Mouse (Mus musculus) heart, postnatal 0 days (tissue): ENCODE data around the gene Tmprss9. TPM values are rescaled to one million over a fixed set of nuclear protein-coding genes. Genes with fewer than 3 reads are reported as not detected.

Experiments
- ATAC-seq: fragments of 200-750 bp; cut with Nextera tagmentation; 2 replicates; pipeline ENCODE4 v1.8.0; 2017; ENCODE audit warnings: low read depth, moderate number of reproducible peaks, moderate library complexity; ENCODE audit not compliant: insufficient read depth
- DNase-seq: peaks from one replicate; pipeline ENCODE4 v3.0.0-alpha.2; 2016; ENCODE audit warnings: low spot score
- H3K27ac ChIP-seq: fragments of 300-500 bp; sonication (generic); 2 replicates; pipeline ENCODE4 v1.5.1; 2014; ENCODE audit warnings: low read depth, mild to moderate bottlenecking
- H3K27me3 ChIP-seq: fragments of 300-500 bp; sonication (generic); 2 replicates; pipeline ENCODE4 v1.6.1; 2014; ENCODE audit warnings: low read length, mixed read lengths; ENCODE audit not compliant: control insufficient read depth, insufficient read depth
- H3K36me3 ChIP-seq: fragments of 300-500 bp; sonication (generic); replicated peaks from 2 replicates; pipeline ENCODE4 v1.6.1; 2014; ENCODE audit warnings: low read length, mixed read lengths; ENCODE audit not compliant: control insufficient read depth, insufficient read depth
- H3K4me1 ChIP-seq: fragments of 300-500 bp; sonication (generic); 2 replicates; pipeline ENCODE4 v1.6.1; 2014; ENCODE audit warnings: antibody characterized with exemption; ENCODE audit not compliant: control insufficient read depth, insufficient read depth
- H3K4me2 ChIP-seq: fragments of 300-500 bp; sonication (generic); 2 replicates; pipeline ENCODE4 v1.6.1; 2014; ENCODE audit warnings: low read depth, mild to moderate bottlenecking, low read length, moderate library complexity
- H3K4me3 ChIP-seq: fragments of 300-500 bp; sonication (generic); 2 replicates; pipeline ENCODE4 v1.5.1; 2014; ENCODE audit warnings: low read depth, low read length
- H3K9ac ChIP-seq: fragments of 300-500 bp; sonication (generic); replicated peaks from 2 replicates; pipeline ENCODE4 v1.6.1; 2014; ENCODE audit warnings: low read depth, low read length, mixed read lengths
- H3K9me3 ChIP-seq: fragments of 300-500 bp; sonication (generic); replicated peaks from 2 replicates; pipeline ENCODE4 v1.6.1; 2016; ENCODE audit warnings: low read length; ENCODE audit not compliant: control insufficient read depth
- CTCF ChIP-seq: IDR thresholded peaks from 2 replicates; pipeline ENCODE4 v1.5.1; 2016; ENCODE audit warnings: antibody characterized with exemption, control low read depth, low read depth
- EP300 ChIP-seq: IDR thresholded peaks from 2 replicates; pipeline ENCODE4 v1.6.1; 2016; ENCODE audit warnings: antibody characterized with exemption, low read depth
- WGBS: fragments of 180-500 bp; shearing (Covaris S2); extraction: QIAGEN DNeasy Blood & Tissue Kit; methylation state at CpG from one replicate; pipeline ENCODE4 v1.1.7; 2014; 5-methylcytosine and 5-hydroxymethylcytosine counted together
- polyA plus RNA-seq: library from polyadenylated mRNA; unstranded; fragments of >200 nt; fragmentation: Nextera tagmentation; extraction: Ambion mirVana; gene quantifications from 2 replicates; pipeline ENCODE4 v1.2.1, GENCODE M21; 2015
- total RNA-seq: library from RNA; depleted of rRNA; stranded (reverse); fragments of >200 nt; gene quantifications from 2 replicates; pipeline ENCODE4 v1.2.3, GENCODE M21; 2014; ENCODE audit warnings: low replicate concordance

Gene Tmprss9
- total and polyA plus RNA-seq, 2 experiments from 2014 or later = not detected

- TF ChIP-seq EP300 (no peak), CTCF (no peak)
- Histone ChIP-seq H3K4me3 (no peak overlapping the region), H3K9me3 (no peaks in the 10 kb centered on the region), H3K4me2 (no peak overlapping the region), H3K27ac (no peak overlapping the region), H3K27me3 (no peaks in the 10 kb centered on the region), H3K4me1 (peaks cover 4% of the 10 kb centered on the region; the same call in 1 of the 2 replicates), H3K9ac (no peak overlapping the region), H3K36me3 (peaks cover 38% of the 10 kb centered on the region)
- no peak for ATAC-seq
- no peak for DNase-seq
These were observed 40.2 kb downstream of the Tmprss9 start for GRCm38 (mm10) chr10:80911891-80912290.

- H3K9ac ChIP-seq = no peak overlapping the region
- H3K4me2 ChIP-seq = no peak overlapping the region
- H3K4me1 ChIP-seq = peaks cover 11% of the 10 kb centered on the region
- peaks cover 27% of the 10 kb centered on the region for H3K36me3 ChIP-seq
- H3K27me3 ChIP-seq = no peaks in the 10 kb centered on the region
- H3K4me3 ChIP-seq = no peak overlapping the region
- DNase-seq (no peak), ATAC-seq (no peak)
- no peak overlapping the region for H3K27ac ChIP-seq
- no peaks in the 10 kb centered on the region for H3K9me3 ChIP-seq
- TF ChIP-seq CTCF (no peak), EP300 (no peak)
- 75% methylated on average over 7 of the region's 8 CpGs for WGBS
These were observed 41.8 kb downstream of the Tmprss9 start for GRCm38 (mm10) chr10:80913364-80914011.

- H3K4me3 ChIP-seq = no peak overlapping the region
- H3K27me3 ChIP-seq = no peaks in the 10 kb centered on the region
- H3K9ac ChIP-seq = no peak overlapping the region
- ATAC-seq (no peak), DNase-seq (no peak)
- WGBS = 88% methylated on average over 5 of the region's 5 CpGs
- no peak overlapping the region for H3K4me2 ChIP-seq
- peaks cover 21% of the 10 kb centered on the region for H3K36me3 ChIP-seq
- TF ChIP-seq EP300 (no peak), CTCF (no peak)
- no peaks in the 10 kb centered on the region for H3K9me3 ChIP-seq
- H3K4me1 ChIP-seq = peaks cover 11% of the 10 kb centered on the region
- H3K27ac ChIP-seq = no peak overlapping the region
These were observed 42.6 kb downstream of the Tmprss9 start for GRCm38 (mm10) chr10:80914253-80914656.

GRCm38 (mm10) chr10:80915260-80915659 lies 43.6 kb downstream of the Tmprss9 start:
- no peak for DNase-seq
- H3K9me3 ChIP-seq = no peaks in the 10 kb centered on the region
- ATAC-seq = no peak
- no peak overlapping the region for H3K27ac ChIP-seq
- WGBS = 75% methylated on average over 2 of the region's 2 CpGs
- peaks cover 12% of the 10 kb centered on the region for H3K36me3 ChIP-seq
- peaks cover 11% of the 10 kb centered on the region for H3K4me1 ChIP-seq
- H3K4me2 ChIP-seq = no peak overlapping the region
- H3K4me3 ChIP-seq = no peak overlapping the region
- TF ChIP-seq CTCF = no peak
- H3K9ac ChIP-seq = no peak overlapping the region
- no peaks in the 10 kb centered on the region for H3K27me3 ChIP-seq

- Histone ChIP-seq H3K27me3 (no peaks in the 10 kb centered on the region), H3K4me2 (no peak overlapping the region), H3K27ac (no peak overlapping the region), H3K36me3 (peaks cover 10% of the 10 kb centered on the region), H3K4me3 (no peak overlapping the region), H3K9me3 (no peaks in the 10 kb centered on the region), H3K4me1 (peaks cover 11% of the 10 kb centered on the region), H3K9ac (no peak overlapping the region)
- 64% methylated on average over 4 of the region's 4 CpGs for WGBS
- TF ChIP-seq EP300 (no peak), CTCF (no peak)
- ATAC-seq (no peak), DNase-seq (no peak)
These were observed 44.1 kb downstream of the Tmprss9 start for GRCm38 (mm10) chr10:80915736-80916135.

- H3K9ac ChIP-seq = peak overlapping the region; percentile 71
- H3K4me1 ChIP-seq = peaks cover 16% of the 10 kb centered on the region
- no peak for DNase-seq
- no peaks in the 10 kb centered on the region for H3K27me3 ChIP-seq
- no peak for TF ChIP-seq EP300
- no peak for TF ChIP-seq CTCF
- peak overlapping the region; percentile 85 for H3K4me3 ChIP-seq
- no peaks in the 10 kb centered on the region for H3K9me3 ChIP-seq
- peak overlapping the region; percentile 89 for H3K4me2 ChIP-seq
- 3% methylated on average over 15 of the region's 15 CpGs for WGBS
- H3K27ac ChIP-seq = no peak overlapping the region
- no peaks in the 10 kb centered on the region; the same call in 1 of the 2 replicates for H3K36me3 ChIP-seq
- peak; percentile 3; the same call in 1 of the 2 replicates for ATAC-seq
These were observed 45.7 kb downstream of the Tmprss9 start for GRCm38 (mm10) chr10:80917336-80917778.
